Mouse (Mus musculus) erythroblast, embryonic 14.5 days (primary cell): Measurements from ENCODE around the gene Zfp553.

Experiments
- GATA1 ChIP-seq: IDR thresholded peaks from 2 replicates; pipeline ENCODE4 v1.6.1; 2012; ENCODE audit warnings: low read length, inconsistent platforms, mixed read lengths
- TAL1 ChIP-seq: IDR thresholded peaks from 3 replicates; pipeline ENCODE4 v1.6.1; 2012; ENCODE audit warnings: low read length, inconsistent platforms, mixed read lengths

GRCm38 (mm10) chr7:127208295-127208552 lies 24.6 kb upstream of the Zfp553 start, which contains the start of gene Tbc1d10b:
- no peak for TF ChIP-seq GATA1
- no peak for TF ChIP-seq TAL1
